Comparison of ENCODE assay signal across 12 mouse cellular contexts in genomic region chr11:12415329-12415728, GRCm38 (mm10). TPM values are rescaled to one million over a fixed set of nuclear protein-coding genes. Genes with fewer than 3 reads are reported as not detected.
DNase-seq lines count a peak whose midpoint lies in the region; ATAC-seq lines count a peak whose summit lies in the region.
"Had no signal": no experiment of that assay in that cellular context is flagged by ENCODE, and none has a peak within 500 bp of the region (broad histone marks: within the 10 kb centered on the region; RNA-seq: fewer than 3 reads in every experiment).

No protein-coding gene starts in this region.

- no peak overlapping the region for H3K4me3 ChIP-seq in midbrain, embryonic 13.5 days (replicated peaks)
- H3K4me3 ChIP-seq: embryonic facial prominence, embryonic 15.5 days; heart, embryonic 10.5 days had no signal

- DNase-seq in cerebellum, postnatal 10 days = peak; percentile 24 to 35
- no peak for DNase-seq in cerebellum, adult 9-11 months
- peak; percentile 72 to 85 for DNase-seq in right cerebral cortex, postnatal 10 days (ENCODE audit: low spot score in 2 of 2)
- DNase-seq in right cerebral cortex, adult 2 months (ENCODE audit: low spot score in 2 of 2) = no peak
- no peak for DNase-seq in testis, postnatal 10 days (ENCODE audit: low spot score)
- no peak for DNase-seq in gastrocnemius, postnatal 10 days
- no peak for DNase-seq in urinary bladder, postnatal 36 days (ENCODE audit: low spot score in 2 of 2)
- DNase-seq: kidney, adult 9 months had no signal

- no peaks in the 10 kb centered on the region for H3K36me3 ChIP-seq in midbrain, embryonic 13.5 days
- H3K36me3 ChIP-seq: embryonic facial prominence, embryonic 15.5 days; heart, embryonic 10.5 days had no signal

- 5% methylated on average over 3 of the region's 3 CpGs for WGBS in midbrain, embryonic 13.5 days

- no peak overlapping the region for H3K4me2 ChIP-seq in midbrain, embryonic 13.5 days (replicated peaks)
- H3K4me2 ChIP-seq: embryonic facial prominence, embryonic 15.5 days had no signal

- H3K27me3 ChIP-seq in midbrain, embryonic 13.5 days = no peaks in the 10 kb centered on the region
- H3K27me3 ChIP-seq: embryonic facial prominence, embryonic 15.5 days had no signal

- peak overlapping the region; percentile 45 for H3K27ac ChIP-seq in midbrain, embryonic 13.5 days
- H3K27ac ChIP-seq: embryonic facial prominence, embryonic 15.5 days; heart, embryonic 10.5 days had no signal

- no peaks in the 10 kb centered on the region for H3K9me3 ChIP-seq in midbrain, embryonic 13.5 days
- H3K9me3 ChIP-seq: embryonic facial prominence, embryonic 15.5 days; heart, embryonic 10.5 days had no signal

- H3K9ac ChIP-seq in midbrain, embryonic 13.5 days (replicated peaks) = no peak overlapping the region
- H3K9ac ChIP-seq: embryonic facial prominence, embryonic 15.5 days had no signal

- ATAC-seq in midbrain, embryonic 13.5 days = peak; percentile 97

- peaks cover 9% of the 10 kb centered on the region for H3K4me1 ChIP-seq in midbrain, embryonic 13.5 days (replicated peaks)
- H3K4me1 ChIP-seq: embryonic facial prominence, embryonic 15.5 days; heart, embryonic 10.5 days had no signal

RNA-seq across cellular contexts. Expression of gene Cobl, which starts 49.4 kb away (rescaled TPM):
- 6.4 and 6.8 TPM in 2 replicates for polyA plus RNA-seq in midbrain, embryonic 13.5 days (2015; fragmentation: Nextera tagmentation; extraction: Ambion mirVana)
- 100 to 1,000 TPM; 127 to 138 TPM for total RNA-seq in gastrocnemius, postnatal 10 days (2021)
- total RNA-seq: megakaryocyte, adult 5-6 weeks had no signal

Comparison
In these comparisons a context has a peak if more than half of its experiments do, and no peak if none do; other contexts are left out.
1. DNase-seq: peak in cerebellum, postnatal 10 days (2 of 2) and right cerebral cortex, postnatal 10 days (2 of 2); none in cerebellum, adult 9-11 months (single experiment), right cerebral cortex, adult 2 months (0 of 2), testis, postnatal 10 days (single experiment), gastrocnemius, postnatal 10 days (single experiment) and urinary bladder, postnatal 36 days (0 of 2).